Mouse (Mus musculus): ENCODE results near the gene Snx3. TPM values are rescaled to one million over a fixed set of nuclear protein-coding genes. Genes with fewer than 3 reads are reported as not detected.

Snx3 gene
- total RNA-seq, 4 experiments from 2014 or later: 174 to 195 (median 178) TPM

GRCm38 (mm10) chr10:42578281-42578675 is 76.4 kb downstream of the Snx3 start:
- DNase-seq (ENCODE audit: low spot score in 2 of 2): no peak

GRCm38 (mm10) chr10:42578698-42579474 is 77.1 kb downstream of the Snx3 start:
- no peak for DNase-seq (ENCODE audit: low spot score in 2 of 2)

- no peak for DNase-seq (ENCODE audit: low spot score in 2 of 2)
These were observed 77.8 kb downstream of the Snx3 start for GRCm38 (mm10) chr10:42579475-42580130.

GRCm38 (mm10) chr10:42580131-42580950 is 78.5 kb downstream of the Snx3 start:
- no peak for DNase-seq (ENCODE audit: low spot score in 2 of 2)

GRCm38 (mm10) chr10:42580951-42581277 is 79.1 kb downstream of the Snx3 start:
- no peak for DNase-seq (ENCODE audit: low spot score in 2 of 2)

- no peak for DNase-seq (ENCODE audit: low spot score in 2 of 2)
These were observed 80.1 kb downstream of the Snx3 start for GRCm38 (mm10) chr10:42581694-42582565.

GRCm38 (mm10) chr10:42582566-42583110 is 80.8 kb downstream of the Snx3 start:
- DNase-seq (ENCODE audit: low spot score in 2 of 2): no peak

GRCm38 (mm10) chr10:42583157-42583872 is 81.5 kb downstream of the Snx3 start, which contains the start of the genes Nr2e1 and Ostm1:
TSS of gene Nr2e1 (minus strand) at chr10:42583632.
TSS of gene Ostm1 (plus strand) at chr10:42583822.
- DNase-seq (ENCODE audit: low spot score in 2 of 2): peak; percentile 44 to 49

DNA sequence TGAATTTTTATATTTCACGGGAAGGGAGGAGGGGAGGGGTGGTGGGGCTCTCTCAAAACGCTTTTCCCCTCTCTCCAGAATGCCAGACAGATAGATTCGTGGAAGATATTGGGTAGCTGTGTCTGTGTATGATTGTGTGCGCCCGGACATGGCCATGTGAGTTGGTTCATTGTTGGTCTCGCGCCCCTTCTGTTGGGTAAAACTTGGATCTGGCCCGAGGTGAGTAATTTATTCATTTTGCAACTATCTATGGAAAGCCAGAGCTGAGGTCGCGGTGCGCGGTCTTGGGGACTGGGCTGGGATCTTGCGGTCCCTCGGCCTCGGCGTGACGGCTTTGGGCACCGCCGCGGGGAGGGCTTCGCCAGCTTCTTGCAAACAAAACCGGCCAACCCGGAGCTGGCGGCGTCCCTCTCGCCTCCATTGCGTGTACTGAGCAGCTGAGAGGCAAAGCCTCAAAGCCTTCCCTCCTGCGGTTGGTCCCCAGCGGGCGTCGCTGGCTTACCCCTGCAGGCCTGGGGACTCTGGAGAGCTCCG is 82.1 kb downstream of the Snx3 start:
- no peak for DNase-seq (ENCODE audit: low spot score in 2 of 2)

GRCm38 (mm10) chr10:42584436-42584983 is 82.7 kb downstream of the Snx3 start:
- DNase-seq (ENCODE audit: low spot score in 2 of 2): no peak

Other genes starting within 250 kb of the Snx3 start
- 10 to 100 TPM; 69.4 to 88.2 (median 76.9) TPM for gene Foxo3, start 225.3 kb upstream of the Snx3 start, total RNA-seq (2022)
- gene Afg1l, start 23.5 kb upstream of the Snx3 start, total RNA-seq (2022): 10 to 100 TPM; 12.3 to 13.6 (median 12.4) TPM
- gene Nr2e1, start 81.6 kb downstream of the Snx3 start, total RNA-seq (2022): 10 to 100 TPM; 10.3 to 15.6 (median 12.2) TPM
- gene Ostm1, start 81.8 kb downstream of the Snx3 start, total RNA-seq (2022): 10 to 100 TPM; 45.8 to 51.5 (median 48.4) TPM

Data from left cerebral cortex, adult 8-10 months (tissue).